ENCODE assay signal across 10 mouse cellular contexts in genomic region chr8:123105553-123106326, GRCm38 (mm10). TPM values are rescaled to one million over a fixed set of nuclear protein-coding genes. Genes with fewer than 3 reads are reported as not detected.
DNase-seq lines count a peak whose midpoint lies in the region; ATAC-seq and TF ChIP-seq lines count a peak whose summit lies in the region.
"Had no signal": no experiment of that assay in that cellular context is flagged by ENCODE, and none has a peak within 500 bp of the region (broad histone marks: within the 10 kb centered on the region; RNA-seq: fewer than 3 reads in every experiment).

No protein-coding gene starts in this region.

- H3K4me2 ChIP-seq in neural tube, embryonic 15.5 days: no peak overlapping the region
- H3K4me2 ChIP-seq in embryonic facial prominence, embryonic 14.5 days (ENCODE audit: low read depth, low read length): no peak overlapping the region
- H3K4me2 ChIP-seq: liver, embryonic 13.5 days had no signal

- H3K4me3 ChIP-seq in gastrocnemius, adult 2 months: no peak overlapping the region
- no peak overlapping the region for H3K4me3 ChIP-seq in neural tube, embryonic 15.5 days (replicated peaks)
- H3K4me3 ChIP-seq in embryonic facial prominence, embryonic 14.5 days (ENCODE audit: low read depth, low read length): no peak overlapping the region
- H3K4me3 ChIP-seq in thymus, adult 2 months (ENCODE audit: control insufficient read depth, insufficient read depth, low read length): no peak overlapping the region
- H3K4me3 ChIP-seq: heart, embryonic 10.5 days; liver, embryonic 13.5 days had no signal

- TF ChIP-seq CTCF in gastrocnemius, adult 2 months (IDR thresholded peaks at IDR 0.05): peak; percentile 61
- TF ChIP-seq CTCF in thymus, adult 2 months (IDR thresholded peaks at IDR 0.05; ENCODE audit: borderline replicate concordance, control insufficient read depth, extremely low read depth, insufficient read depth, low read length, poor library complexity): no peak

- H3K9me3 ChIP-seq in neural tube, embryonic 15.5 days (replicated peaks): no peaks in the 10 kb centered on the region
- no peaks in the 10 kb centered on the region for H3K9me3 ChIP-seq in embryonic facial prominence, embryonic 14.5 days (ENCODE audit: control insufficient read depth, low read length)
- H3K9me3 ChIP-seq: heart, embryonic 10.5 days; liver, embryonic 13.5 days had no signal

- intact Hi-C loops in gastrocnemius, adult 2 months (cut with DNase I): loop anchor here (2.0 kb wide), 1 partner anchor 85 kb away; no protein-coding TSS in a partner anchor

- H3K27ac ChIP-seq in gastrocnemius, adult 2 months: no peak overlapping the region
- H3K27ac ChIP-seq in neural tube, embryonic 15.5 days (replicated peaks): no peak overlapping the region
- no peak overlapping the region for H3K27ac ChIP-seq in embryonic facial prominence, embryonic 14.5 days (replicated peaks; ENCODE audit: low read depth, low read length)
- H3K27ac ChIP-seq in thymus, adult 2 months (ENCODE audit: control insufficient read depth, insufficient read depth, low read length): no peak overlapping the region
- H3K27ac ChIP-seq: heart, embryonic 10.5 days; liver, embryonic 13.5 days had no signal

- TF ChIP-seq POLR2A in thymus, adult 2 months (IDR thresholded peaks at IDR 0.05; ENCODE audit: control insufficient read depth, extremely low read depth, insufficient read depth, low read length, poor library complexity): no peak

- H3K36me3 ChIP-seq in neural tube, embryonic 15.5 days: peaks cover 23% of the 10 kb centered on the region
- H3K36me3 ChIP-seq in embryonic facial prominence, embryonic 14.5 days (ENCODE audit: control insufficient read depth, insufficient read depth, low read length): peaks cover 30% of the 10 kb centered on the region
- peaks cover 22% of the 10 kb centered on the region for H3K36me3 ChIP-seq in thymus, adult 2 months (ENCODE audit: control insufficient read depth, insufficient read depth, low read length)

- no peak overlapping the region for H3K9ac ChIP-seq in neural tube, embryonic 15.5 days (replicated peaks)
- H3K9ac ChIP-seq in embryonic facial prominence, embryonic 14.5 days (ENCODE audit: low read depth, low read length): no peak overlapping the region

- H3K27me3 ChIP-seq in neural tube, embryonic 15.5 days (replicated peaks): no peaks in the 10 kb centered on the region
- H3K27me3 ChIP-seq in embryonic facial prominence, embryonic 14.5 days (replicated peaks; ENCODE audit: control insufficient read depth, insufficient read depth, low read length): no peaks in the 10 kb centered on the region
- no peaks in the 10 kb centered on the region for H3K27me3 ChIP-seq in thymus, adult 2 months (ENCODE audit: control insufficient read depth, insufficient read depth, low read length)
- H3K27me3 ChIP-seq: liver, embryonic 13.5 days had no signal

- peaks cover 18% of the 10 kb centered on the region for H3K4me1 ChIP-seq in neural tube, embryonic 15.5 days
- peaks cover 8% of the 10 kb centered on the region; the same call in 1 of the 2 replicates for H3K4me1 ChIP-seq in embryonic facial prominence, embryonic 14.5 days (ENCODE audit: control insufficient read depth, insufficient read depth, low read length)
- H3K4me1 ChIP-seq in thymus, adult 2 months (replicated peaks; ENCODE audit: control insufficient read depth, insufficient read depth, low read length): peaks cover 10% of the 10 kb centered on the region

- DNase-seq in gastrocnemius, adult 2 months: no peak
- DNase-seq in gastrocnemius, adult 8-10 months (ENCODE audit: low spot score in 2 of 2): no peak
- DNase-seq in neural tube, embryonic 10.5 days (ENCODE audit: extremely low spot score, low spot score): peak; percentile 51
- DNase-seq in embryonic facial prominence, embryonic 14.5 days (ENCODE audit: low spot score): peak; percentile 78
- DNase-seq in thymus, adult 2 months: no peak
- no peak for DNase-seq in right cerebral cortex, postnatal 4 days

- 72% methylated on average over 5 of the region's 5 CpGs for WGBS in neural tube, embryonic 15.5 days
- WGBS in embryonic facial prominence, embryonic 14.5 days: 65% methylated on average over 5 of the region's 5 CpGs
- 83% methylated on average over 5 of the region's 5 CpGs for WGBS in thymus, adult 2 months

- ATAC-seq in neural tube, embryonic 15.5 days (ENCODE audit: low FRiP score): no peak
- no peak for ATAC-seq in embryonic facial prominence, embryonic 14.5 days (ENCODE audit: low read depth)
- ATAC-seq in erythroid progenitor cell, adult 5-6 weeks (replicated peaks; ENCODE audit: low FRiP score, poor library complexity, severe bottlenecking): no peak

RNA-seq across cellular contexts. Expression of gene Rpl13, which starts 3.6 kb away (rescaled TPM):
- 100 to 1,000 TPM; 389 to 466 TPM for total RNA-seq in gastrocnemius, adult 2 months (2021)
- total RNA-seq in gastrocnemius, adult 8-10 months (2022): 100 to 1,000 TPM; 382 to 564 (median 462) TPM
- 659 and 826 TPM in 2 replicates for polyA plus RNA-seq in neural tube, embryonic 15.5 days (2015; fragmentation: Nextera tagmentation; extraction: Ambion mirVana)
- 1,761 and 1,789 TPM in 2 replicates for polyA plus RNA-seq in embryonic facial prominence, embryonic 14.5 days (2014; fragmentation: Nextera tagmentation; extraction: Ambion mirVana)
- total RNA-seq in erythroid progenitor cell, adult 5-6 weeks (2015; ENCODE audit: low replicate concordance): 320 and 376 TPM in 2 replicates
- 611 and 691 TPM in 2 replicates for total RNA-seq in erythroid progenitor cell, adult 5-6 weeks (2017; ENCODE audit: low replicate concordance)
- polyA plus RNA-seq in thymus, adult 2 months (2012; rRNA removed): 3,303 and 3,543 TPM in 2 replicates

RNA-seq across cellular contexts. Expression of gene Cpne7, which starts 11.4 kb away (rescaled TPM):
- total RNA-seq in gastrocnemius, adult 2 months (2021): under 1 TPM; 0.13 to 0.20 TPM
- under 1 TPM in 1 of 4 experiments, not detected in 3; 0.24 TPM for total RNA-seq in gastrocnemius, adult 8-10 months (2022)
- polyA plus RNA-seq in neural tube, embryonic 15.5 days (2015; fragmentation: Nextera tagmentation; extraction: Ambion mirVana): 3.7 and 4.7 TPM in 2 replicates
- 1.4 and 2.0 TPM in 2 replicates for polyA plus RNA-seq in embryonic facial prominence, embryonic 14.5 days (2014; fragmentation: Nextera tagmentation; extraction: Ambion mirVana)
- not detected in 2 replicates for total RNA-seq in erythroid progenitor cell, adult 5-6 weeks (2015; ENCODE audit: low replicate concordance)
- not detected in 2 replicates for total RNA-seq in erythroid progenitor cell, adult 5-6 weeks (2017; ENCODE audit: low replicate concordance)
- polyA plus RNA-seq in thymus, adult 2 months (2012; rRNA removed): 2.1 and 3.1 TPM in 2 replicates

RNA-seq across cellular contexts. Expression of gene Spg7, which starts 43.0 kb away (rescaled TPM):
- 10 to 100 TPM; 67.4 to 74.9 TPM for total RNA-seq in gastrocnemius, adult 2 months (2021)
- total RNA-seq in gastrocnemius, adult 8-10 months (2022): 10 to 100 TPM; 74.1 to 81.0 (median 77.4) TPM
- polyA plus RNA-seq in neural tube, embryonic 15.5 days (2015; fragmentation: Nextera tagmentation; extraction: Ambion mirVana): 45.8 and 47.6 TPM in 2 replicates
- 36.5 and 41.2 TPM in 2 replicates for polyA plus RNA-seq in embryonic facial prominence, embryonic 14.5 days (2014; fragmentation: Nextera tagmentation; extraction: Ambion mirVana)
- total RNA-seq in erythroid progenitor cell, adult 5-6 weeks (2015; ENCODE audit: low replicate concordance): 63.4 and 71.7 TPM in 2 replicates
- total RNA-seq in erythroid progenitor cell, adult 5-6 weeks (2017; ENCODE audit: low replicate concordance): 50.3 and 65.2 TPM in 2 replicates
- 126 and 145 TPM in 2 replicates for polyA plus RNA-seq in thymus, adult 2 months (2012; rRNA removed)

RNA-seq across cellular contexts. Expression of gene Sult5a1, which starts 52.4 kb away (rescaled TPM):
- 1 to 10 TPM; 2.1 to 2.5 TPM for total RNA-seq in gastrocnemius, adult 2 months (2021)
- total RNA-seq in gastrocnemius, adult 8-10 months (2022): 1 to 10 TPM in 2 of 4 experiments, under 1 TPM in 2; 0.58 to 2.9 (median 0.88) TPM
- 2.2 and 3.4 TPM in 2 replicates for polyA plus RNA-seq in neural tube, embryonic 15.5 days (2015; fragmentation: Nextera tagmentation; extraction: Ambion mirVana)
- 27.9 and 33.5 TPM in 2 replicates for polyA plus RNA-seq in embryonic facial prominence, embryonic 14.5 days (2014; fragmentation: Nextera tagmentation; extraction: Ambion mirVana)
- total RNA-seq in erythroid progenitor cell, adult 5-6 weeks (2015; ENCODE audit: low replicate concordance): not detected in 2 replicates
- not detected in 2 replicates for total RNA-seq in erythroid progenitor cell, adult 5-6 weeks (2017; ENCODE audit: low replicate concordance)
- polyA plus RNA-seq in thymus, adult 2 months (2012; rRNA removed): 12.4 and 17.5 TPM in 2 replicates

Comparison
In these comparisons a context has a peak if more than half of its experiments do, and no peak if none do; other contexts are left out.
1. DNase-seq: peak in neural tube, embryonic 10.5 days (single experiment) and embryonic facial prominence, embryonic 14.5 days (single experiment); none in gastrocnemius, adult 2 months (single experiment), gastrocnemius, adult 8-10 months (0 of 2), thymus, adult 2 months (single experiment) and right cerebral cortex, postnatal 4 days (single experiment).